Mouse (Mus musculus) lung, adult 2 months (tissue): ENCODE measurements at regions not wholly inside any gene's neighbourhood (a gene's known extent, or its start where the extent isn't known, plus 50 kb on each side); places are given as distances from the start of the nearest gene placed in this dataset.

Experiments
- DNase-seq: peaks from one replicate; pipeline ENCODE4 v3.0.0; 2022
- H3K4me1 ChIP-seq: fragments of 200-500 bp; 2 replicates; pipeline ENCODE4 v1.6.1; 2011; ENCODE audit warnings: low read length; ENCODE audit not compliant: control insufficient read depth, insufficient read depth
- H3K4me3 ChIP-seq: fragments of 200-500 bp; replicated peaks from 2 replicates; pipeline ENCODE3; 2011; ENCODE audit warnings: low read depth, mild to moderate bottlenecking, control low read depth, low read length; ENCODE audit errors: extremely low read depth
- CTCF ChIP-seq: fragments of 200-500 bp; IDR thresholded peaks from 2 replicates; pipeline ENCODE4 v1.5.1; 2011; ENCODE audit warnings: mild to moderate bottlenecking, low read length, control low read depth; ENCODE audit not compliant: insufficient read depth
- POLR2A ChIP-seq: fragments of 200-500 bp; IDR thresholded peaks from 2 replicates; pipeline ENCODE4 v1.6.1; 2011; ENCODE audit warnings: low read depth, mild to moderate bottlenecking, control low read depth, low read length, borderline replicate concordance; ENCODE audit errors: extremely low read depth
- whole genome bisulfite sequencing: fragments of 180-500 bp; shearing (Covaris S2); methylation state at CpG from one replicate; pipeline ENCODE4 v1.1.7; 2018; 5-methylcytosine and 5-hydroxymethylcytosine counted together

DNA sequence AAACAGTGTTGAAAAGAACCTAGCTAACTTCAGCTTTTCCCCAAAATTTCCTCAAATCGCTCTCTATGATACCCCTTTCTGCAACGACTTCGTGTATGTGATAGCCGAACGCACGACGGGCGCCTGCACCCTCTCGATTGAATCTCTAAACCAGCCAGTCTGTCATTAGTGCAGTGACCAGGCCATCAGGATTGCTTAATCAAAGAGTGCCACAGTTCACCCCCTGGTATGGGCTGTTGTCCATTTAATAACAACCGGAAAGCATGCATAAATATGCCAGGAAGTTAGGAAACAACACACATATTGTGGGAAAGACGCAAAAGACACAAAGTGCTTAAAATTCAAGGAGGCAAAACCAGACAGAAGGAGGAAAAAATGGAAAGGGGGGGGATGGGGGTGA lies 149.2 kb downstream of the Gm12728 start:
- DNase-seq: no peak
- Histone ChIP-seq H3K4me3 (no peak overlapping the region), H3K4me1 (no peaks in the 10 kb centered on the region)
- WGBS: 92% methylated on average over 11 of the region's 11 CpGs
- no peak for TF ChIP-seq POLR2A
- no peak for TF ChIP-seq CTCF

DNA sequence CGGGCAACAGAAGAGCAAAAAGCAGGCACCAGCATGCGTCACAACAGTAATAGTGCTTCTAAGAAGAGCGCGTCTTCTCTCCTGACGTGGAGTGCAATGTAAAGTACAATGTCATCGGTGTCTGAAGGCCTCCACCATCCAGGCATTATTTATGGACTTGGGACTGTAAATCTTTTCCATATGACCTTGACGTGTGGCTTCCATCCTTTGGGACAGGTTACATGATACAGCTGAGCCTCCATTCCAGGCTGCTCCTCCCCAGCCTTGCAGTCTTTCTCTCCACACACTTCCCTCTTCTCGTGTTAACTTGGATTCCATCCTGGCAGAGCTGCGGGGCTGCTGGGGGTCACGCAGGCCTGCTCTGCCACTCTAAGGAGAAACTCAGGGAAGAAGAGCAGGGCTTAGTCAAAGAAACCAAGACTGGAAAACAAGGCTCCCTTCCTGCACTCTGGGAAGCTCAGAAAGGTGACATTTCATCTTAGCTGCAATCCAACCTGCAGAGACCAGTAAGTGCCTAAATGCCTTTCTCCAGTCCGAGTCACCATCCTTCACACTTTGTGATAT lies 150.0 kb downstream of the Gm12728 start:
- WGBS: 84% methylated on average over 11 of the region's 11 CpGs
- DNase-seq: no peak

DNA sequence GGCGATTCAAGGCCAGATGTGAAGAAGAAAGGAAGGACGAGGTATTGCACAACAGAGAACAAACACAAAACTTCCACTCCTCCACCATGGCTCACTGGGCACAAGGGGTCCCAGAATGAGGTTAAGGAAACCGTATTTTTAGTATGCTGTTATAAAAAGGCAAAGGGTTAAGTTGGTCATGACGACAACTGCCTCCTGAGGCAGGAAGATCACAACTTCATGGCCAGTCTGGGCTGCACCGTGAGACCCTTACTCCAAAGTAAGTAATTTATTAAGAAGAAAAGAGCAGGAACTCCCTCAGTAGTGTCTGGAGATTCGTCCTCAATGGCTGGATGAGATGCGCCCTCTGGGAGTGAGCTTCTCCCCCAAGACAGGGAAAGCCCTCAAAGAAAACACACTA lies 151.2 kb downstream of the Gm12728 start:
- DNase-seq: no peak
- H3K4me3 ChIP-seq: no peak overlapping the region
- no peaks in the 10 kb centered on the region for H3K4me1 ChIP-seq
- WGBS: 68% methylated on average over 7 of the region's 7 CpGs
- TF ChIP-seq CTCF (no peak), POLR2A (no peak)

More for the DNA sequence above, 150.0 kb downstream of the Gm12728 start:
- TF ChIP-seq POLR2A (no peak), CTCF (no peak)
- Histone ChIP-seq H3K4me3 (no peak overlapping the region), H3K4me1 (no peaks in the 10 kb centered on the region)

DNA sequence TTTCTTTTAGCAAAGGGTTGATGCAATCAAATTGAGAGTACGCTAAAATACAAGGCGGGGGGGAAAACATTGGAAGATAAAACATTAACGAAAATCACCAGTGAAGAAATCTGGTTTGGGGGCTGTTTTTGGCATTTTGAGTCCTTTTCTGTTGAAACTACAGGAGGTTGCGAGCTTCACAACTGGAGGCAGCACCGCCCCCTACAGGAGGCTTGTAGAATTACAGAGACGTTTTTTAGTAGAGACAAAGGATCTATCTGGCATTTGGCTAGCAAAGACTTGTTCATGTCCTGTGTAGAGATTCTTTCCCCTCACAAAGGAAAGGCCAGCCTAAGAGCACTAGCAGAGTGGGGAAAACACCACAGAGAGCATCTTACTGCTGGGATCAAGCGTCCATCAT lies 152.1 kb downstream of the Gm12728 start:
- DNase-seq: peak; percentile 38
- Histone ChIP-seq H3K4me3 (no peak overlapping the region), H3K4me1 (no peaks in the 10 kb centered on the region)
- TF ChIP-seq CTCF: peak; percentile 73
- TF ChIP-seq POLR2A: no peak
- WGBS: 46% methylated on average over 7 of the region's 7 CpGs

DNA sequence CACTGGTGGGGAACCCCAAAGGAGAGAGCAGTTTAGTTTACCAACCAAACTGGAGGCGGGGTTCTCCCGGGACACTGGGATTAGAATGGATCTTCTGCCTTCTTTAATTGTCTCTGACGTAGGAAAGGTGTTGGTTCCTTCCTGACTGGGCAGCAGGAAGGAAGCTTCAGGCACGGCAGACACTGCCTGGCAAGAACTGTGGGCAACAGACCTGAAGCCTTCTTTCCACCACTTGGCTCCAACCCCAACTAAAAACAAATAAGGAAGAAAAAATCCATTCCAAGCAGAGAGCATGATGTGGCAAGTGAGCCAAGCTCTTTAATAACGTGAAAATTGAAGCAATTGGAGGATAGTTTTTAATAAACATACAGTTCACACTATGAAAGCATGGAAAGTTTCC lies 155.3 kb downstream of the Gm12728 start:
- TF ChIP-seq CTCF: no peak
- TF ChIP-seq POLR2A: no peak
- WGBS: 21% methylated on average over 5 of the region's 5 CpGs
- Histone ChIP-seq H3K4me3 (no peak overlapping the region), H3K4me1 (no peaks in the 10 kb centered on the region)
- peak; percentile 17 for DNase-seq

DNA sequence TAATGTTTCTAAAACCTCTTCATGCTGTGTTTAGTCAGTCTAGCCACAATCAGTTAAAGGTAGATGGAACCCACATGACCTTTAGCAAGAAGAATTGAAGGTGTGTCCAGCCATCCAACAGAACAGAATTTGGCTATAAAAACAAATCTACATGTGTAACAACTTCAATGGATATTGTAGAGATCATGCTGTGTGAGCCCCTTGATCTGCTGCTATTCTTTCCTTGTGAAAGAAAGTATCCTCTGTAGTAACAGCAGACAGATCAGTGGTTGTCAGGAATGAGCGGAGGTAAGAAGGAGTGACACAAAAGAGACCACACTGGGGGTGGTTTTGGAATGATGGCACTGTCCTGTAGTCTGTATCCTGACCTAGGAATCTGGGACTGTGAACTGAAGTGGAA lies 156.3 kb downstream of the Gm12728 start:
- TF ChIP-seq CTCF: no peak
- no peak for TF ChIP-seq POLR2A
- no peak for DNase-seq
- no peaks in the 10 kb centered on the region for H3K4me1 ChIP-seq
- H3K4me3 ChIP-seq: no peak overlapping the region
- WGBS: 100% methylated on average over 1 of the region's 1 CpGs

DNA sequence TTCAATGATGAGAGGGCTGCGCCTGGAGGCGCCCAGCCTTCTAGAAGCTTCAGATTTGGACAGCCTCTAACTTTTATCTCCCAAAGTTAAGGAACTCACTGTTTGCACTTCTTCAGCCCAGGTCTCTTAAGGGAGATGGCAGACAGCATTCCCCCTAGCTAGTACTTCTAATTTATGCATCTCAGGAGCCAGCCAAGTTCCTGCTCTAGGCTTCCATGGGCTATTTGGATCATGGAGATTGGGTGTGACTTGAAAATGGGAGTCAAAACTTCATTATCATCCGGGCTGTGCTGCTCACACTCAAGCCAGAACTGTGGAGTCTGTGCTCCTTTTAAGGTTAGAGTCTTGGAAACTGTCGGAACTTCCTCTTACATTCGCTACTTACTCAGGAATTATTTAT lies 158.7 kb downstream of the Gm12728 start:
- DNase-seq: no peak
- no peaks in the 10 kb centered on the region for H3K4me1 ChIP-seq
- TF ChIP-seq POLR2A (no peak), CTCF (no peak)
- no peak overlapping the region for H3K4me3 ChIP-seq
- 79% methylated on average over 5 of the region's 5 CpGs for WGBS

DNA sequence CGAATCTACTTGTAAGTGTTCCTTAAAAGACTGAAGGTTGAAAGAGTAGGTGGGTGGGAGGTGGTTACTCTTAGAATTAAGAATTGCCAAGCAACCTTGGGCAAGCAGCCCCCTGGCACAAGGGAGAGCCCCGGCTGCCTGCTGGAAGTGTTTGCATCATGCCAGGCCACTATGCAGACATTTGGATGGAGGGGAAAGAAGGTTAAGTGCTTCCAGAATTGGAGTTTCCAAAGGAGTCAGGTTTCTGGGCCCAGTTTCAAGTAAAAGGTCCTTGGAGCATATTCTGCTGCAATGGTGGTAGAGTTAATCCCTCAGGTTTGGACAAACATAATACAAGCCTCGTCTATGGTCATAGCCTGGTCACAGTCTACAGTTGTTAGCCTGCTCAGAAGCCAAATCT lies 162.7 kb downstream of the Gm12728 start:
- Histone ChIP-seq H3K4me3 (no peak overlapping the region), H3K4me1 (no peaks in the 10 kb centered on the region)
- TF ChIP-seq POLR2A: no peak
- no peak for TF ChIP-seq CTCF
- WGBS: 69% methylated on average over 3 of the region's 3 CpGs
- no peak for DNase-seq

DNA sequence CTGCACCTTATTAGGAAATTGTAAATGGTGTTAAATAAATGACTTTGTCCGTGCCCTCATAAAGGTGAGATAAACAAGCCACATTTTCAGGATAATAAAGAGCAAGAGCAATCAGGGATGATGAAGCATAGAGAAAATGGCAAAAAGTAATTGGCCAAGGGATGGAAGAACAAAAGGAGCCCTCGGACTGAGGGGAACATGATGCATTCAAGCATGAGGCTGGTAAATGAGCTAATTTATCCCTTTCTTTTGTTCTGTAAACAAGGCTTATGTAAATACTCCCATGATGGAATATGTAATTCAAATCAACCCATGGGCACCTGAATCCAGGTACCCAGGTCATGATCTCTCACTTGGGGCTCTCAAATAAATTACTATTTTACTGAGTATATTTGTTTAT lies 166.8 kb downstream of the Gm12728 start:
- Histone ChIP-seq H3K4me1 (no peaks in the 10 kb centered on the region), H3K4me3 (no peak overlapping the region)
- 82% methylated on average over 2 of the region's 2 CpGs for WGBS
- TF ChIP-seq POLR2A (no peak), CTCF (no peak)
- DNase-seq: no peak

DNA sequence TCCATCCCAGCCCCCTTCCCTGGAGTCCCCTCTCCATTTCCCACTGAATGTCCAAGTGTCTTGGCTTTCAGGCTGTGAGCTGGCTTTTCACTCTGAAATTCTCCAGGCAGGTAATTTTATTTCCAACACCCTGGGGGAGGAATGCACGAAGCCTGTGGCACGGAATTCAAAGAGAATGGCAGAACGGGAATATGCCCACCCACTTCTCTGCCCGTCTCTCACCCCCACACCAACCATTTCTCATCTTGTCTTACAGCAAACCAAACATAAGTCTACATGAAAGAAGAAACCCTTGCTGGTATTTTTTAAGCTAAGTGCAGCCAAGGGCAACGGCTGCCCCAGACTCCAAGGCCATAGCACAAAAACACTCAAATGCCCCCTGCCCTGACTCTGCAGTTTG lies 168.7 kb downstream of the Gm12728 start:
- DNase-seq: no peak
- Histone ChIP-seq H3K4me1 (no peaks in the 10 kb centered on the region), H3K4me3 (no peak overlapping the region)
- TF ChIP-seq CTCF (no peak), POLR2A (no peak)
- WGBS: 81% methylated on average over 5 of the region's 5 CpGs
